Mouse (Mus musculus) frontal cortex, postnatal 10 days (tissue): ENCODE data around the gene Pspc1.

ENCODE experiments used
- DNase-seq, 2 experiments: peaks; one replicate each; pipeline ENCODE4 v3.0.0; 2022; ENCODE audit warnings: low spot score in 2 of 2, mixed read lengths in 1 of 2

Pspc1 gene

DNA sequence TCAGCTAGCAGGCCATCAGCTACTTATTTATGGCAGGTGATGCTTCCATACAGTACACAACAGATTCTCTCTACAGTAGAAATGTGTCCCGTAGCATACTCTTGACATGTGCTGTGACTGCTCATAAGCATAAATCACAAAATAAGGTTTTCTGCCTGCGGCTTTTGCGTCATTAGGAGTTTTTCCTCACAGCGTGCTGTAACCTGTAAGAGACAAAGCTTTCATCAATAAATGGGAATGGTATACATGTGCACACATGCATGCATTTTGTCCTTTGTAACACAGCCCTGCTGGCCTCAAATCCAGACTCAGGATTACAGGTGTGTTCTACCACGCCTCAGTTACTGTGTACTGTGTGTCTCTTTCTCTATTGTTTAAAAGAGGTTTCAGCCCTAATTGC lies 80.3 kb downstream of the Pspc1 start:
- no peak for DNase-seq

DNA sequence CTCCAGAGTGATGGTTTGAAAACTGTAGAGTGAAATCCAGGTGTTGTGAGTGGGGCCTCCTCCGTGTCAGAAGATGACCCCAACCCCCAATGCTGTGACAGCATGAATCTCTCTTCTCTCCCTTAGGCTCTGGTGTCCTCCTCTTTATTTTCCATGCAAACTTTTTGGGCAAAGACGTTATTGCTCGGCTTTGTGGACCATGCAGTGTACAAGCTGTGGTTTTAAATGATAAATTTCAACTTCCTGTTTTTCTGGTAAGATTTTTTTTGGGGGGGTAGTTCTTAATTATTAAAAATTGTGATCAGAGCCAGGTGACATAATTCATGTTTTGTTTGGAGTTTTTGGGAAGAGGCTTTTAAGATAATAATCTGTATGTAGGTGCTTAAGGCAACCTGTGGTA lies 82.6 kb downstream of the Pspc1 start:
- no peak for DNase-seq

DNA sequence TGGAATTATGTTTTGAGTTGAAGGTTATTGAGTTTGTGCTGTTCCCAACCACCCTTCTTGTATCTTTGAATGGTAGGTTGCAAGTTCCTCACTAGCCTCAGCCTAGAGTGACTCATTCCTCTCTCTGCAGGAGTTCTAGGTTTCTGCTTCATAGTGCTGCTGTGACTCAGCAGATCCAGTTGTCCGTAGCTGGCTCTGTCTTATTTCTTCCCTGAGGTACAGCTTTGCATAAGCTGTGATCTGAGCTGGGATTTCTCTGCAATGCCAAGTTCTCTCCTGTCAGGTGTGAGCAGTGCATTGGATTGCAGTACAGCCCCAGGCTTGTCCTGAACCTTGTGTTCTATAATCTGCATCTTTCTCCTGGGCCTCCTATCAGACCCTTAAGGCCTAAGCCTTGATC lies 88.3 kb downstream of the Pspc1 start:
- DNase-seq: no peak

DNA sequence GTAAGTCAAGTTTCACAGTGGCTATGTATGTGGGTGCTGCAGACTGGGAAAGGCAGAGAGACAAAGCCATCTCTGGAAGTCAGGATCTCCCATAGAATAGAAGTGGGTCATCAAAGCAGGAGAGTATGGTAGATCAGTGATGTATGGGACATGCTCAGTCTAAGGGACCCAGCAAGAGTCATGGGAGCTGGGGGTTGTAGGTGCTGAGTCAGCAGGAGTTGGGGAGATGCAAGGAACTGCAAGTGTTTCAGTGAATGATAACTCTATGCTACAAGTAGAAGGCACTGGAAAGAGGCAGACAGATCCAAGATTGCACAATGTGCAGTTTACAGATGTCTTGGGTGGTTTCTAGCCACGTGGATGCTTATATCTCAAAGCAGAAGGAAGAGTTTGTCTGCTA lies 89.0 kb downstream of the Pspc1 start:
- DNase-seq: no peak

DNA sequence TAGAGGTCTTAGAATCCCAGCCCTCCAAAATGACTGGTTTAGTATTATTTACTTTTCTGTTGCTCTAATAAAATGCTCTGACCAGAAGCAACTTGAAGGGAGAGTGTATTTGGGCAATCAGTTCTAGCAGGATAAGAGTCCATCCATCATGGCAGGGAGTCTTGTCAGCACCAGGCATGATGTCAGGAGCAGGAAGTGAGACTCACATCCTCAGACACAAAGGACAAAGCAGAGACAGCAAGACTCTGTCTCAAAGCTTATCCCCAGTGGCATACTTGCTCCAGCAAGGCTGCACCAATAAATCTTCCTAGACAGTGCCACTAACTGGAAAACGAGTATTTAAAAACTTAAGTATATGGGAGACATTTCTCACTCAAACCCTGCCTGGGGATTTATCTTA lies 92.7 kb downstream of the Pspc1 start:
- DNase-seq: no peak
